Mouse (Mus musculus) pancreas, adult 10 weeks (tissue): ENCODE measurements around the gene Rab12. TPM values are rescaled to one million over a fixed set of nuclear protein-coding genes. Genes with fewer than 3 reads are reported as not detected.

Source experiments
- polyA plus RNA-seq: library from polyadenylated mRNA; stranded (reverse); fragments of 350-450 nt; fragmentation: Illumina TruSeq; extraction: RNeasy Lipid Tissue Mini Kit (QIAGEN cat#74804); gene quantifications from one replicate; pipeline ENCODE4 v1.2.3, GENCODE M21; 2015; ENCODE audit warnings: low read depth, low replicate concordance; ENCODE audit not compliant: insufficient read depth

Rab12 gene
- 13.4 TPM for polyA plus RNA-seq

DNA sequence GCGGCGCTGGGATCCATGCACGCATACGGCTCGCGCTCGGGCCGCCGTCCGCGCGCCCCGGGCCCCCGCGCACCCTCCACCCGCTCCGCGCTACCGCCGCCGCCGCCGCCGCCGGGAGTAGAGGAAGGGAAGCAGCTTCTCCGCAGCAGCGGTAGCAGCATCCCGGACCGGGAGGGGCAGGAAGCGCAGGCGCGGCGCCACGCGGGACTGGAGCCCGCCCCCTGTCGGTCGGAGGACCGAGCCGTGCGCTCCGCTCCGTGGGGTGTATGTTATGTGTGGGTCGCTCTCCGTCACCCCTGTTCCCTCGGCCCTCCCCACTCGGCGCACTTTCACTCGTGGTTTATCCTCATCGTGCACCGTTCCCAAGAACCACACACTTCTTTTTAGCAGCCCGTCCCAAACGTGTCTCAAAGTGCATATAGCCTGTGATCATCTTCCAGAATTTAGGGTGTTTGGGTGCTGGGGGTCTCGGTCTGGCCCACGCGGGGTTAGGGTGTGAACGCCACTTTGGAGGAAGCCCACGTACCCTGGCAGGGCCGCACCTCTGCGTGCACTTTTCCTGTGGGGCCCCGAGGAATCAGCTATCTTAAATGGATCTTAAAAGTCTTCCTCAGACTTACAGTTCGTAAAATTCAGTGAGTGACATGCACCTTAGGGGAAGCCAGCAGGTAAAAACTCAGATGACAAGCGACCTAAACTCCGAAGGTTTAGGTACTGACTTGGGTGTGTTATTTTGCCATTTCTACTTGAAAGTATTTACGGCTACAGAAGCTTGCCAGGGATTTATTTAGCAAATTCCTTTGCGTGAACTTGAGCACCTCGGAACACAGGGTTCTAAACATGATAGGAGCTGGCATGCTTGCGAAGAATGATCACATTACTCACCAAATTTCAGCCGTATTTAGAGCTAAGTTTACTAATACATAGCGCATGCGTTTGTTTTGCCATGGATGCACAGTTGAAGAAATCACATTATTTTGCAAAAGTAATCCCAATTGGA is at the start of gene Rab12:
Rab12 (minus strand) TSS at position 176 of the 1,000 bp plus-strand sequence.

GRCm38 (mm10) chr17:66449460-66450341 is 69.8 kb downstream of the Rab12 start, which contains the start of gene Mtcl1:
Mtcl1 (minus strand) TSS chr17:66449750.

Other genes with a start within 250 kb of the Rab12 start
- gene Mtcl1, start 70.0 kb downstream of the Rab12 start, polyA plus RNA-seq: 2.2 TPM
- gene Themis3, start 74.9 kb upstream of the Rab12 start, polyA plus RNA-seq: not detected